Mouse (Mus musculus) liver, postnatal 0 days (tissue): ENCODE data around the gene Cs. TPM values are rescaled to one million over a fixed set of nuclear protein-coding genes. Genes with fewer than 3 reads are reported as not detected.
"Not testable (repeated sequence)": the region's sequence is repeated elsewhere in the genome, so short reads cannot be mapped to it uniquely, and the experiment has no call there.

Source experiments
- ATAC-seq: fragments of 200-750 bp; cut with Nextera tagmentation; 2 replicates; pipeline ENCODE4 v1.8.0; 2017; ENCODE audit warnings: mild to moderate bottlenecking, moderate library complexity
- DNase-seq: peaks from one replicate; pipeline ENCODE4 v3.0.0-alpha.2; 2016
- H3K27ac ChIP-seq: fragments of 300-500 bp; sonication (generic); 2 replicates; pipeline ENCODE4 v1.5.1; 2014; ENCODE audit warnings: antibody characterized with exemption, moderate library complexity, mild to moderate bottlenecking, low read depth
- H3K27me3 ChIP-seq: fragments of 300-500 bp; sonication (generic); 2 replicates; pipeline ENCODE4 v1.6.1; 2014; ENCODE audit warnings: low read length, control low read depth, mixed read lengths; ENCODE audit not compliant: insufficient read depth
- H3K36me3 ChIP-seq: fragments of 300-500 bp; sonication (generic); replicated peaks from 2 replicates; pipeline ENCODE4 v1.6.1; 2014; ENCODE audit warnings: mild to moderate bottlenecking, control low read depth, low read length, moderate library complexity, mixed read lengths; ENCODE audit not compliant: insufficient read depth
- H3K4me1 ChIP-seq: fragments of 300-500 bp; sonication (generic); 2 replicates; pipeline ENCODE4 v1.6.1; 2014; ENCODE audit warnings: antibody characterized with exemption, mild to moderate bottlenecking, control low read depth; ENCODE audit not compliant: insufficient read depth
- H3K4me2 ChIP-seq: fragments of 300-500 bp; sonication (generic); 2 replicates; pipeline ENCODE4 v1.6.1; 2014; ENCODE audit warnings: low read depth, mild to moderate bottlenecking, low read length, moderate library complexity, mixed read lengths
- H3K4me3 ChIP-seq: fragments of 300-500 bp; sonication (generic); 2 replicates; pipeline ENCODE4 v1.5.1; 2014; ENCODE audit warnings: low read depth, low read length
- H3K9ac ChIP-seq: fragments of 300-500 bp; sonication (generic); replicated peaks from 2 replicates; pipeline ENCODE4 v1.6.1; 2014; ENCODE audit warnings: mild to moderate bottlenecking, moderate library complexity
- H3K9me3 ChIP-seq: fragments of 300-500 bp; sonication (generic); 2 replicates; pipeline ENCODE4 v1.6.1; 2016; ENCODE audit warnings: mild to moderate bottlenecking, control low read depth, low read length, mixed read lengths
- CTCF ChIP-seq: sonication (generic); IDR thresholded peaks from 2 replicates; pipeline ENCODE4 v1.5.1; 2016; ENCODE audit warnings: antibody characterized with exemption, low read depth
- EP300 ChIP-seq: IDR thresholded peaks from 2 replicates; pipeline ENCODE4 v1.6.1; 2016; ENCODE audit warnings: antibody characterized with exemption, low read depth, mild to moderate bottlenecking
- WGBS: fragments of 180-500 bp; shearing (Covaris S2); extraction: QIAGEN DNeasy Blood & Tissue Kit; methylation state at CpG from one replicate; pipeline ENCODE4 v1.1.7; 2014; ENCODE audit not compliant: insufficient replicate concordance; 5-methylcytosine and 5-hydroxymethylcytosine counted together
- polyA plus RNA-seq: library from polyadenylated mRNA; unstranded; fragments of >200 nt; fragmentation: Nextera tagmentation; extraction: Ambion mirVana; gene quantifications from 2 replicates; pipeline ENCODE4 v1.2.1, GENCODE M21; 2015

Gene Cs
- polyA plus RNA-seq, 1 experiment from 2014 or later, result 51.4 TPM

DNA sequence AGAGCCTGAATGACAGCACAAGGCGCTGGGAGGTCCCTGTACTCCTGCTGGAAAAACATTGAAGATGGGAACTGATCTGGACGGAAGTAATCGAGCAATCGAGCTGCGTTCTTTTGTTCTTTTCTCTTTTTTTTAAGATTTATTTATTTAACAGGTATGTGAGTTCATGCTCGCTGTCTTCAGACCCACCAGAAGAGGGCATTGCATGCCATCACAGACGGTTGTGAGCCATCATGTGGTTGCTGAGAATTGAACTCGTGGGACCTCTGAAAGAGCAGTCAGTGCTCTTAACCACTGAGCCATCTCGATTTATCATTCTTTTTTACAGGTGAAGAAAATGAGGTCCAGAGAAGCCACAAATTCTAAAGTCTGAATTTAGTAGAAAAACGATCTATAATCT lies 9.9 kb upstream of the Cs start:
- H3K4me1 ChIP-seq, result peaks cover 13% of the 10 kb centered on the region
- no peak for DNase-seq

GRCm38 (mm10) chr10:128332358-128333249 lies 4.9 kb upstream of the Cs start:
- not testable (repeated sequence) for H3K27me3 ChIP-seq, ATAC-seq, H3K36me3 ChIP-seq, H3K9me3 ChIP-seq, DNase-seq, H3K9ac ChIP-seq, H3K4me2 ChIP-seq, H3K27ac ChIP-seq, H3K4me3 ChIP-seq
- peaks cover 18% of the 10 kb centered on the region for H3K4me1 ChIP-seq
- 68% methylated on average over 5 of the region's 6 CpGs for WGBS

More for the DNA sequence above, 9.9 kb upstream of the Cs start:
- TF ChIP-seq EP300 (no peak), CTCF (peak; percentile 38)
- no peak overlapping the region for H3K4me2 ChIP-seq
- H3K27ac ChIP-seq, result no peak overlapping the region
- 80% methylated on average over 10 of the region's 10 CpGs for whole genome bisulfite sequencing
- no peak overlapping the region for H3K9ac ChIP-seq
- H3K4me3 ChIP-seq, result no peak overlapping the region
- H3K36me3 ChIP-seq, result peaks cover 25% of the 10 kb centered on the region
- no peak for ATAC-seq
- H3K27me3 ChIP-seq, result no peaks in the 10 kb centered on the region
- H3K9me3 ChIP-seq, result no peaks in the 10 kb centered on the region

GRCm38 (mm10) chr10:128335582-128335981 lies 2.0 kb upstream of the Cs start:
- Histone ChIP-seq H3K27me3 (no peaks in the 10 kb centered on the region), H3K9ac (0 out of 2 replicates have a peak overlapping the region, but pooled peaks have one; percentile 86), H3K4me2 (peak overlapping the region; percentile 97), H3K4me3 (no peak overlapping the region), H3K9me3 (no peaks in the 10 kb centered on the region), H3K27ac (peak overlapping the region; percentile 98), H3K36me3 (no peaks in the 10 kb centered on the region), H3K4me1 (peaks cover 41% of the 10 kb centered on the region)
- peak; percentile 30; the same call in 1 of the 2 replicates for TF ChIP-seq EP300
- TF ChIP-seq CTCF, result peak; percentile 95
- 1% methylated on average over 4 of the region's 4 CpGs for WGBS
- DNase-seq (peak; percentile 89), ATAC-seq (no peak)

- Histone ChIP-seq H3K27ac (peak overlapping the region; percentile 98), H3K9ac (peak overlapping the region; percentile 86; the same call in 1 of the 2 replicates), H3K4me3 (no peak overlapping the region), H3K9me3 (no peaks in the 10 kb centered on the region), H3K4me1 (peaks cover 44% of the 10 kb centered on the region), H3K27me3 (no peaks in the 10 kb centered on the region), H3K4me2 (peak overlapping the region; percentile 97), H3K36me3 (no peaks in the 10 kb centered on the region)
- DNase-seq, result peak; percentile 21
- 61% methylated on average over 3 of the region's 3 CpGs for WGBS
- TF ChIP-seq EP300 (no peak), CTCF (no peak)
- peak; percentile 33 for ATAC-seq
Measured at GRCm38 (mm10) chr10:128336195-128336594, 1.3 kb upstream of the Cs start.

DNA sequence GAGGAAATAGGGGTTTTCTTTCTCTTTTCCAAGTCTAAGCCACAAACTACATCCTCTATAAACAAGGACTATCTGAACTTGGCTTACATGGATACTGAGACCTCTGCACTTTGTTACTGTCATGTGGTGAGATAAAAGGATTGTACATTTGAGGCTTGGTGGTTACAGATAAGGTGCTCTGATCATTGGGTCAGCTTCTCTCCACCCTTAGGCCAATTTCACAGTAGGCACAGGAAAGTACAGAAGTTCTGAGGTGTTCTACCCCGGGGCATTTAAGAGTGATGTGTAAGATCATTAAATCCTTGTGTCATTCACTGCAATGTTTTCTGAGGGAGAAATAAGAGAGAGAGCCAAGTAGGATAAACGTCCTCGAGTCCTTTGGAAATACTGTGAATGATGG lies 937 bp upstream of the Cs start:
- peak overlapping the region; percentile 88 for H3K4me3 ChIP-seq
- no peaks in the 10 kb centered on the region for H3K27me3 ChIP-seq
- H3K9me3 ChIP-seq, result no peaks in the 10 kb centered on the region
- DNase-seq, result no peak
- peak overlapping the region; percentile 97 for H3K4me2 ChIP-seq
- H3K27ac ChIP-seq, result peak overlapping the region; percentile 98
- H3K36me3 ChIP-seq, result no peaks in the 10 kb centered on the region
- ATAC-seq, result peak; percentile 7; the same call in 1 of the 2 replicates
- TF ChIP-seq CTCF (no peak), EP300 (peak; percentile 85)
- peaks cover 43% of the 10 kb centered on the region for H3K4me1 ChIP-seq
- peak overlapping the region; percentile 86 for H3K9ac ChIP-seq
- 34% methylated on average over 3 of the region's 3 CpGs for WGBS

DNA sequence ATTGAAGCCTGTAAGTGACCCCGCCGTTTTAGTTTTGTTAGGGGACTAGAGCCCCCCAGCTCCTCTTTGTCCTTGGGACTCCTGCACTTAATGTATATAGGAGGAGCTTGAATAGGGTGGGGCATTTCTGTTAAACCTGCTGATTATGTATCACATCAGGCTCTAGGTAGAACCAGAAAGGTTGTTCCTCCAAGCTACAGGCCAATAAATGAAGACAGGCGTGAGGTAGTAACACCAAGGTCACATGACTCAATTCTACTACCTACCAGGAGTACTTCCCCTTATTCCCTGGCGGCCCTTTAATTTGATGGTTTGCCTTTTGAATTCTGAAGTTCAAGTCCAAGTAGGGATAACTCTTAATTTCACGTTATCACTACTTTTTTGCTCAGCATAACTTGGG lies 881 bp downstream of the Cs start:
- TF ChIP-seq CTCF (no peak), EP300 (no peak)
- Histone ChIP-seq H3K9ac (peak overlapping the region; percentile 86), H3K4me3 (peak overlapping the region; percentile 88), H3K4me1 (peaks cover 49% of the 10 kb centered on the region), H3K27me3 (no peaks in the 10 kb centered on the region), H3K9me3 (no peaks in the 10 kb centered on the region), H3K27ac (peak overlapping the region; percentile 98), H3K36me3 (peaks cover 3% of the 10 kb centered on the region; the same call in 1 of the 2 replicates), H3K4me2 (peak overlapping the region; percentile 97)
- 10% methylated on average over 5 of the region's 5 CpGs for WGBS
- ATAC-seq, result no peak
- no peak for DNase-seq
